Mouse (Mus musculus) ES-Bruce4 (cell line): ENCODE data around the gene Gm49361.

ENCODE experiments used
- CTCF ChIP-seq: IDR thresholded peaks from one replicate; pipeline ENCODE4 v1.8.1; 2011; ENCODE audit warnings: low read depth, low read length
- POLR2A ChIP-seq: IDR thresholded peaks from one replicate; pipeline ENCODE4 v1.8.1; 2011; ENCODE audit warnings: low read length; ENCODE audit not compliant: insufficient read depth

DNA sequence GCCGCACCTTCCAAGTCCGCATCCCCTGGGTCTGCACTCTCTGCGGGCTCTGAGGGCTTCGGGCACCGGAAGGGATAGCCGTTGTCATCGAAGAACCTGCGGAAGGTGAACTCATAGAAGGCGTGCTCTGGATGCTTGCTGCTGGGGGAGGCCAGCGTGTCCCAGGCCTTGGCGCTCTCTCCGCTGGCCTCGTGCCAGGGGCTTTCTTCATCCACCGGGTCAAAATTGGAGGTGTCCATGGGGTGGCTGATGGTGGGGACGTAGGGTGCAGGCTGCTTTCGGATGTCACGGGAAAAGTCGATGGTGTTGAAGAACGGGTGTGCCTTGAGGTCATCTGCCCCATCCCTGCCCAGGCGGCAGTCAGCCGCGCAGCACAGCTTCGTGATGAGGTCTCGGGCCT is 54.6 kb downstream of the Gm49361 start:
- no peak for TF ChIP-seq CTCF
- no peak for TF ChIP-seq POLR2A
